Mouse (Mus musculus): Measurements from ENCODE around the gene Bysl.

DNA sequence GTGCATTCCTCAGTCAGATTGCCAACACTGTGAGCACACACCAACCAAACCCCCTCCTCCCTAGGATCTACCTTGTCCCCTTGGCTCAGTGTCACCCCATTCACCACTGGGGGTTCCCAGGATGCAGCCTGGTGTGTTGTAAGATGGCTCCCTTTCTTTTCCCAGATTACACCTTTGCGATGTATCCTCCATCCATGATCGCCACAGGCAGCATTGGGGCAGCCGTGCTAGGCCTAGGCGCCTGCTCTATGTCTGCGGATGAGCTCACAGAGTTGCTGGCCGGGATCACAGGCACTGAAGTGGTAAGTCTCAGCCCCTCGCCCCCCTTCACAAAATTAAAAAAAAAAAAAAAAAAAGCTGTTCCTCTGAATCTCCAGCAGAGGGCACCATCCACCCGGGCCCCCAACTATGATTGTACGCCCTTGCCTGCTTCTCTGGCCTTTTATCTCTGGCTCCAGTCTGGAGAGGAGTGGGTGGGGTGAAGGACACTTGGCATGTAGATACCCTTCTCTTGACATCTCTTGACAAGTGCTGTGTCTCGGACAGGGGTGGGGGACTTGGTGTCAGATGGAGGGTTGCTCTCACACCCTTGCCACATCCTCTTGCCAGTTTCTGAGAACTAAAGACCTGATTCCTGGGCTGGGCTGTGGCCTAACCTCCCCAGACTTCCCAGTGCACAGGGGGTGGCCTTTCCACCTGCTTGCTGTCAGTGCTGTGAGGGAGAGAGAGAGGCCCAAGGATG, 13.3 kb downstream of the Bysl start:
- TF ChIP-seq POLR2A (IDR thresholded peaks at IDR 0.05; ENCODE audit: insufficient read depth, low read length): no peak
- TF ChIP-seq CTCF (IDR thresholded peaks at IDR 0.05; ENCODE audit: low read depth, low read length): peak; percentile 58

Measured in ES-Bruce4 (cell line).